Mouse (Mus musculus): ENCODE results near the gene Cnga1. TPM values are rescaled to one million over a fixed set of nuclear protein-coding genes. Genes with fewer than 3 reads are reported as not detected.
"Not testable (repeated sequence)": the region's sequence is repeated elsewhere in the genome, so short reads cannot be mapped to it uniquely, and the experiment has no call there.

Cnga1 gene
- polyA plus RNA-seq, 1 experiment from 2014 or later, result not detected

DNA sequence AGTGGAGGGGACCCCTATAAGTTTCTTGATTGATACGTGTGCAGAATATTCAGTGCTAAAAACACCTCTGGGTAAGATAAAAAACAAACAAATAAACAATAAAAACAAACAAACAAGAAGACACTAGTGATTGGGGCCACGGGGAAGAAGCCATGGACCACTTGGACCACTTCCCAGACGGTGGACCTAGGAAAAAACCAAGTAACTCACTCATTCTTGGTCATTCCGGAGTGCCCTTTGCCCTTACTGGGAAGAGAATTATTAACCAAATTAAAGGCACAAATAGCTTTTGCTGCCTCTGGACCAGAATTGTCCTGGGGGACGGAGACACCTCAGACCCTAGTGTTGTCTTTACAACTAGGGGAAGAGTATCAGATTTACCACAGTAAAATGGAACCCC, 78.5 kb downstream of the Cnga1 start:
- Histone ChIP-seq H3K4me1 (replicated peaks; ENCODE audit: control insufficient read depth, insufficient read depth, low read length) (no peaks in the 10 kb centered on the region), H3K9ac (no peak overlapping the region), H3K27ac (no peak overlapping the region), H3K27me3 (ENCODE audit: control insufficient read depth, insufficient read depth, low read length) (no peaks in the 10 kb centered on the region), H3K36me3 (replicated peaks; ENCODE audit: control insufficient read depth, insufficient read depth) (no peaks in the 10 kb centered on the region), H3K4me3 (replicated peaks; ENCODE audit: low read length) (no peak overlapping the region), H3K9me3 (ENCODE audit: control insufficient read depth, low read length) (peaks cover 13% of the 10 kb centered on the region), H3K4me2 (replicated peaks) (no peak overlapping the region)
- WGBS, result 80% methylated on average over 5 of the region's 5 CpGs
- DNase-seq (ENCODE audit: low spot score) (no peak), ATAC-seq (ENCODE audit: low FRiP score) (no peak)

DNA sequence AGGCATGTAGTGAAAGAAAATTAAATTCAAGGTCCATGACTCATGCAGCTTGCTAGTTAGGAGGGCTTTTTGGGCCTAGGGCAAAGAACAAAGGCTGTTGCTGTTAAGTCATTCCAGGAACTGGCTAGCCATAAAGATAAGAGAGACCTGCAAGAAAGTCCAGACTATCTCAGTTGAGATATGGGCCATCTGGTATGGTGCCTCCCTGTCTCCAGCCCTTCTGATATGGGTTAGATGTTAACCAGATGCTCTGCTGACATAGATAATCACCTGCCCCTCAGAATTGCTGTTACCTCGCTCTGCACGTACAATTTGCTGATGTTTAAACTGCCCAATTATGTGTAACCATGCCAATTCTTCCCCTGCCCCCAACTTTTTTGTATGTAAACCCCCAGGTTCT, 80.9 kb downstream of the Cnga1 start:
- H3K4me3 ChIP-seq (replicated peaks; ENCODE audit: low read length); H3K27ac ChIP-seq; DNase-seq (ENCODE audit: low spot score); H3K9ac ChIP-seq; H3K4me1 ChIP-seq (replicated peaks; ENCODE audit: control insufficient read depth, insufficient read depth, low read length); H3K9me3 ChIP-seq (ENCODE audit: control insufficient read depth, low read length); H3K36me3 ChIP-seq (replicated peaks; ENCODE audit: control insufficient read depth, insufficient read depth); ATAC-seq (ENCODE audit: low FRiP score); H3K27me3 ChIP-seq (ENCODE audit: control insufficient read depth, insufficient read depth, low read length); H3K4me2 ChIP-seq (replicated peaks): not testable (repeated sequence)
- 91% methylated on average over 2 of the region's 2 CpGs for WGBS

DNA sequence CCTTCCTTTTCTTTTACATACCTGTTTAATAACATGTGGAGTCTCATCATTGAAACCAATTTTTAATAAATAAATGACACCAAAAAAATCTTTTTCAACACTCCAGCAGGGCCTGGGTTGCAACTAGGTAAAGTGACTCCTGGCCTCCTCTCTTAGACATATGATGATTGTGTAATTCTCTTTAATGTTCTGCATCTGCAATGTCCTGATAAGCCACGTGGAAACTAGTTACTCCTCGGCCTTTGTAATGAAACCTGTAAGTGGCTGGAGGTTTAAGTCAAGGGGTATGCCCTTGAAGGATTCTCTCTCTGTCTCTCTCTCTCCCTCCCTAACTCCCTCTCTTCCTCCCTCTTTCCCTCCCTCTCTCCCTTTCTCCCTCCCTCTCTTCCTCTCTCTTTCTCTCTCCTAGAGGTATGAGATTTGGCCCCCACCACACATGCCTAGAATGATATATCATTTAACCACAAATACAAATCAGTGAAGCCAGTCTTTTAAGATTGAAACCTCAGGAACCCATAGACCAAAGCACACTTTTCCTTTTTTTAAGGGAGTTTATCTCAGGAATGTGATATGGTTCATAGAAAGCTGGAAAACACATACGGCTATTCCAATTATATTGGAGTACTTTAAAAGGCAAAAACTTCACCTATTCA, 83.0 kb downstream of the Cnga1 start:
- no peak overlapping the region for H3K27ac ChIP-seq
- H3K9me3 ChIP-seq (ENCODE audit: control insufficient read depth, low read length), result no peaks in the 10 kb centered on the region
- peaks cover 17% of the 10 kb centered on the region for H3K4me1 ChIP-seq (replicated peaks; ENCODE audit: control insufficient read depth, insufficient read depth, low read length)
- no peak overlapping the region for H3K9ac ChIP-seq
- no peak overlapping the region for H3K4me3 ChIP-seq (replicated peaks; ENCODE audit: low read length)
- no peaks in the 10 kb centered on the region for H3K27me3 ChIP-seq (ENCODE audit: control insufficient read depth, insufficient read depth, low read length)
- ATAC-seq (ENCODE audit: low FRiP score) (no peak), DNase-seq (ENCODE audit: low spot score) (no peak)
- no peaks in the 10 kb centered on the region for H3K36me3 ChIP-seq (replicated peaks; ENCODE audit: control insufficient read depth, insufficient read depth)
- H3K4me2 ChIP-seq (replicated peaks), result no peak overlapping the region
- WGBS, result 85% methylated on average over 3 of the region's 3 CpGs

DNA sequence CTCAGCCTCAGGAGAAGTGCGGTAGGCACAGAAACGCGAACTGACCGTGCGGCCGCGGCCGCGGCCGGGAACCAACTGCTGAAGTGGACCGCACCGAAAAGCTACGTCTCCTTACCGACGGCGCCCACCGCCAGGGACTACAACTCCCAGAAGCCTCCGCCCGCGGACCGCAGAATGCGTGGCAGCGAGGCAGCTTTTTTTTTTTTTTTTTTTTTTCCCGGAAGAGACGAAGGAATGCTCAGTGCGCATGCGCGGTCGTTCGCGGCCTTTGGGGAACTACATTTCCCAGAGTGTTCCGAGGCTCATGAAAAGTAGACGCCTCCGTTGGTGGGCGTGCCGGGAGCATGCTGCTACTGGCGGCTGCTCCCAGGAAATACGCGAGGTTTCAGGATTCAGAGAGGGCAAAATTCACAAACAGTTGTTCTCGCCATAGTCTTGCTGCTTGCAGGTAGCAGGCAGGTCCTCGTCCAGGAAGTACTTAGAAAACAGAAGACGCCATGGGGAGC, 84.5 kb downstream of the Cnga1 start, which contains the start of gene Nfxl1:
Gene Nfxl1 (minus strand): TSS at position 141 of the 506 bp plus-strand sequence.
- peak within 1 kb of the TSS; percentile 82 for H3K27ac ChIP-seq
- ATAC-seq (ENCODE audit: low FRiP score), result peak; percentile 97
- under 1% methylated on average over 40 of the region's 42 CpGs for WGBS

DNA sequence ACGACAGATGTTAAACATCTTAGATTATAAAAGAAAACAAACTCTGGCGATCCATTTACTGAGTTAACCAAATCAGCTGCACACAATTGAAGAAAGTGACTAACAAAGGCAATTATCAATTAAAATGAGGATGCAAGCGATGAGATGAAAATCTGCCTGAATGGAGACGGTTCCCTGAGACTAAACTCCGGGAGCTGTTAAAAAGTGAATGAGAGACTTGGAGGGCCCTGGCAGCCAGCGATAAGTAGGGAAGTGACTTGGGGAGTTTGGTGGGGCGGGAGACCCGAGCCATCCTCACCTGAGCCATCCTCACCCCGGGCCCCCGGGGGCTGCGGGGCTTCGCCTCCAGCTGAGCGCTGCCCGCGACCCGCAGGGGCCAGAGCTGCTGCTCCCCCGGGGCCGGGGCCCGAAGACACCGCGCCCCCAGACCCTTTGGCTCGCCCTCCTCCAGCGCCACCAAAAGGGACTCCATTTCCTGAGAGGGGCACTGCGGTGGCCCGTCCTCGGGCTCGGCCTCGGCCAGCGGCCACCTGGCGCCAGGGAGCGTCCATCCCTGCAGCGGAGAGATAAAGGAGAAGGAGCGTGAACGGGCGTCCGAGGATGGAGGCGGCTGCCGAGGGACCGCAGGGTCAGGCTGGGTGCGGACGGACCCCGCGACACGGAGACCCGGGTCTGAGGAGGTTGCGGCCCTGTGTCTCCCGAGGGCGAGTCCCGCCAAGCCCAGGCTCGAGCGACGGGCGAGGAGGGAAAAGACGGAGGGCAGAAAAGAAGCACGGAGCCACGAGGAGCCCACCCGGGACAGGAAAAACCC, 85.2 kb downstream of the Cnga1 start:
- Histone ChIP-seq H3K4me3 (replicated peaks; ENCODE audit: low read length) (peak overlapping the region; percentile 96), H3K9me3 (ENCODE audit: control insufficient read depth, low read length) (no peaks in the 10 kb centered on the region), H3K27me3 (ENCODE audit: control insufficient read depth, insufficient read depth, low read length) (no peaks in the 10 kb centered on the region), H3K4me1 (replicated peaks; ENCODE audit: control insufficient read depth, insufficient read depth, low read length) (peaks cover 17% of the 10 kb centered on the region), H3K27ac (peak overlapping the region; percentile 82), H3K9ac (peak overlapping the region; percentile 90), H3K4me2 (replicated peaks) (peak overlapping the region; percentile 90), H3K36me3 (replicated peaks; ENCODE audit: control insufficient read depth, insufficient read depth) (peaks cover 12% of the 10 kb centered on the region)
- under 1% methylated on average over 56 of the region's 57 CpGs for WGBS
- DNase-seq (ENCODE audit: low spot score) (peak; percentile 37), ATAC-seq (ENCODE audit: low FRiP score) (peak; percentile 81)

More for the DNA sequence above, 84.5 kb downstream of the Cnga1 start, which contains the start of gene Nfxl1:
- no peaks in the 10 kb centered on the region for H3K27me3 ChIP-seq (ENCODE audit: control insufficient read depth, insufficient read depth, low read length)
- H3K36me3 ChIP-seq (replicated peaks; ENCODE audit: control insufficient read depth, insufficient read depth), result peaks cover 5% of the 10 kb centered on the region
- peak within 1 kb of the TSS; percentile 96 for H3K4me3 ChIP-seq (replicated peaks; ENCODE audit: low read length)
- peak within 1 kb of the TSS; percentile 90 for H3K4me2 ChIP-seq (replicated peaks)
- H3K9me3 ChIP-seq (ENCODE audit: control insufficient read depth, low read length), result no peaks in the 10 kb centered on the region
- DNase-seq (ENCODE audit: low spot score), result peak; percentile 100
- peak within 1 kb of the TSS; percentile 90 for H3K9ac ChIP-seq
- peaks cover 17% of the 10 kb centered on the region for H3K4me1 ChIP-seq (replicated peaks; ENCODE audit: control insufficient read depth, insufficient read depth, low read length)

DNA sequence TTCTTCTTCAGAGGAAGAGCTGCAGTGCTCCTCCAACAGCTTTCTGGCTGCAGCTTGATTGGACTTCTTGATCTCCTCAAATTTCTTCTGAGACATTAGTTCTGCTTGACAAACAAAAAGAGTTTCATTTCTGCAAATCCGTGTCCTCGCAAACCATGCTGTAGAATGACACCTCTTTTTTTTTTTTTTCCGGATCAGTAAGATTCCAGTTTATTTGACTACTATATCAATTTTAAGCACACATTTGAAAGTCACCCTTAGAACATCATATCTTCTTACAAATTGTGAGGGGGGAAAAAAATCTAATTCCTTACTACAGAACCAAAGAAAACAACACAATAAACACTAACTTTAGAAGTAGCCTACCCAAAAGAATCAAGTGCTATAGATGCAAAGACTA, 87.8 kb downstream of the Cnga1 start:
- H3K27ac ChIP-seq, result no peak overlapping the region
- H3K9me3 ChIP-seq (ENCODE audit: control insufficient read depth, low read length), result no peaks in the 10 kb centered on the region
- H3K4me1 ChIP-seq (replicated peaks; ENCODE audit: control insufficient read depth, insufficient read depth, low read length), result peaks cover 17% of the 10 kb centered on the region
- H3K27me3 ChIP-seq (ENCODE audit: control insufficient read depth, insufficient read depth, low read length), result no peaks in the 10 kb centered on the region
- no peak overlapping the region for H3K4me3 ChIP-seq (replicated peaks; ENCODE audit: low read length)
- WGBS, result 88% methylated on average over 3 of the region's 3 CpGs
- ATAC-seq (ENCODE audit: low FRiP score), result no peak
- H3K4me2 ChIP-seq (replicated peaks), result no peak overlapping the region
- peaks cover 22% of the 10 kb centered on the region for H3K36me3 ChIP-seq (replicated peaks; ENCODE audit: control insufficient read depth, insufficient read depth)
- no peak for DNase-seq (ENCODE audit: low spot score)
- no peak overlapping the region for H3K9ac ChIP-seq

Other genes with a start within 250 kb of the Cnga1 start
- 3.6 and 3.8 TPM in 2 replicates for gene Corin, start 139.8 kb downstream of the Cnga1 start, polyA plus RNA-seq (2014; fragmentation: Nextera tagmentation; extraction: Ambion mirVana)
- 18.1 and 19.0 TPM in 2 replicates for gene Nfxl1, start 84.6 kb downstream of the Cnga1 start, polyA plus RNA-seq (2014; fragmentation: Nextera tagmentation; extraction: Ambion mirVana)
- 4.8 and 5.5 TPM in 2 replicates for gene Zar1, start 63.0 kb downstream of the Cnga1 start, polyA plus RNA-seq (2014; fragmentation: Nextera tagmentation; extraction: Ambion mirVana)
- 8.1 and 9.3 TPM in 2 replicates for gene Gm5868, start 56.7 kb downstream of the Cnga1 start, polyA plus RNA-seq (2014; fragmentation: Nextera tagmentation; extraction: Ambion mirVana)
- gene Nipal1, start 3.5 kb upstream of the Cnga1 start, polyA plus RNA-seq (2014; fragmentation: Nextera tagmentation; extraction: Ambion mirVana), result 0.76 and 0.93 TPM in 2 replicates
- 0.14 and 0.23 TPM in 2 replicates for gene Txk, start 108.5 kb upstream of the Cnga1 start, polyA plus RNA-seq (2014; fragmentation: Nextera tagmentation; extraction: Ambion mirVana)
- 7.6 and 8.8 TPM in 2 replicates for gene Tec, start 224.2 kb upstream of the Cnga1 start, polyA plus RNA-seq (2014; fragmentation: Nextera tagmentation; extraction: Ambion mirVana)

Data from hindbrain, embryonic 14.5 days (tissue).